Mouse (Mus musculus) megakaryocyte, adult 5-6 weeks (primary cell): Measurements from ENCODE around the gene Ostm1. TPM values are rescaled to one million over a fixed set of nuclear protein-coding genes. Genes with fewer than 3 reads are reported as not detected.

Source experiments
- ATAC-seq: 2 replicates; pipeline ENCODE4 v1.8.0; 2016; ENCODE audit warnings: mild to moderate bottlenecking, inconsistent platforms; ENCODE audit not compliant: poor library complexity, severe bottlenecking
- total RNA-seq, 2 experiments: library from RNA; stranded (forward) in 1 of 2; stranded (reverse) in 1 of 2; fragments of 153-499, 151-499 nt in 1 of 2; fragments of 221-1000, 200-1000 nt in 1 of 2; gene quantifications; 2 replicates each; pipeline versions ENCODE4 v1.2.3 to v1.2.4; 2015 to 2017

Ostm1 gene
- total RNA-seq, 2 experiments from 2014 or later: 70.6 to 83.1 TPM

GRCm38 (mm10) chr10:42734546-42735060 is 151.0 kb downstream of the Ostm1 start:
- ATAC-seq: no peak

GRCm38 (mm10) chr10:42751813-42752212 is 168.2 kb downstream of the Ostm1 start:
- no peak for ATAC-seq

Other genes with a start within 250 kb of the Ostm1 start
- gene Afg1l, start 105.3 kb upstream of the Ostm1 start, total RNA-seq (2015): 2.3 and 2.8 TPM in 2 replicates
- gene Afg1l, start 105.3 kb upstream of the Ostm1 start, total RNA-seq (2017): 3.3 and 3.7 TPM in 2 replicates
- gene Snx3, start 81.8 kb upstream of the Ostm1 start, total RNA-seq (2015): 281 and 289 TPM in 2 replicates
- 107 and 130 TPM in 2 replicates for gene Snx3, start 81.8 kb upstream of the Ostm1 start, total RNA-seq (2017)
- not detected in 2 replicates for gene Nr2e1, start 190 bp upstream of the Ostm1 start, total RNA-seq (2015)
- not detected in 2 replicates for gene Nr2e1, start 190 bp upstream of the Ostm1 start, total RNA-seq (2017)
- gene Sec63, start 177.7 kb downstream of the Ostm1 start, total RNA-seq (2015): 24.7 and 26.5 TPM in 2 replicates
- gene Sec63, start 177.7 kb downstream of the Ostm1 start, total RNA-seq (2017): 45.2 and 48.1 TPM in 2 replicates